Mouse (Mus musculus): ENCODE data around the gene Mrps33. TPM values are rescaled to one million over a fixed set of nuclear protein-coding genes. Genes with fewer than 3 reads are reported as not detected.
A peak's percentile ranks its signal among the peaks of the same experiment; 100 is the strongest.

Gene Mrps33
- 182 and 184 TPM in 2 replicates for polyA plus RNA-seq (2015; fragmentation: Nextera tagmentation; extraction: Ambion mirVana)

DNA sequence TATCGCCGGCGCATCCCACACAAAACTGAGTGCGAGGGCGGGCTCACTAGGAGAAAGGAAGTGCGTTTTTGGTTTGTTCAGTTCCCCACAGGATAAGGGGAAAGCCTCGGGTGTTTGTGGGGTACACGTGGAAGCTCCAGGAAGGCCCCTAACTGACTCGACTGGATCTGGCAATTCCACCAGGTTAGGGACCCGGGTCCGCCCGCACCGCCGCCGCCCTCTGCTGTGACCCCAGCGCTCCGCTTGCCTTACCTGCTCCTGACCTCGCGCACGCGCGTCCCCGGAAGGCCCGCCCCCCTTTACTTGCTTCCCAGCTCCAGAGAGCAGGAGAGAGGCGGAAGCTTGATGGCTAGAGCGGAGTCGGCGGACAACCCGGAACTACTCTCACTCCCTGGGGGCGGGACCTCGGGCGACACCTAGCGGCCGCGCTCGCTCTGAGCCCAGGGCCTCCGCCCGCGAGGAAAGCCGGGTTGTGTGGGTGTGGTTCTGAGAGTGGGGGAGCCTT is at the start of gene Mrps33:
Mrps33 (minus strand) TSS at position 377 of the 505 bp plus-strand sequence.
- WGBS, result under 1% methylated on average over 40 of the region's 40 CpGs
- Histone ChIP-seq H3K27ac (replicated peaks) (peak within 1 kb of the TSS; percentile 77), H3K27me3 (no peaks in the 10 kb centered on the region), H3K9me3 (no peaks in the 10 kb centered on the region), H3K9ac (peak within 1 kb of the TSS; percentile 76), H3K36me3 (no peaks in the 10 kb centered on the region), H3K4me3 (peak within 1 kb of the TSS; percentile 81), H3K4me1 (replicated peaks) (peaks cover 11% of the 10 kb centered on the region), H3K4me2 (peak within 1 kb of the TSS; percentile 70)
- ATAC-seq (ENCODE audit: low FRiP score, low read depth), result peak; percentile 99

DNA sequence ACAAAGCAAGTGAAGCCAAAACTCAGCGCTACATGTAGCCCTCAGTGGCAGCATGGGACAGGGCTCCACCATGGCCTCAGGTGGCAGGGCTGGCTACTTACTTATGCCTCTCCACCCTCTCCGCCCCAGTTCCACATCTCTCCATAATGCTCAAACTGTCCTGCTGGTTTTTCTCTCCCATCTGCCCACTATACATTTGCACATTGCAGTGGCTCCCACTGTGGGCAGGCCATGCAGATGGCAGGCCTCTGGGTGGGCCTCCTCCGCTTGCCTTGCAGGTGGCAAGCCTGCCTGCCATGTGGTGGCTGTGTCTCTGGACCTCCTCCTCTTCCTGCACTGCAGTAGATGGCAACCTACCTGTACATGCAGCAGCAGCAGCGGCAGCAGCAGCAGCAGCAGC is 38.9 kb upstream of the Mrps33 start:
- H3K27me3 ChIP-seq, result no peaks in the 10 kb centered on the region
- no peak for ATAC-seq (ENCODE audit: low FRiP score, low read depth)
- no peaks in the 10 kb centered on the region for H3K36me3 ChIP-seq
- no peak overlapping the region for H3K9ac ChIP-seq
- no peak overlapping the region for H3K4me3 ChIP-seq
- H3K4me1 ChIP-seq (replicated peaks), result no peaks in the 10 kb centered on the region
- 94% methylated on average over 4 of the region's 4 CpGs for WGBS
- no peak overlapping the region for H3K27ac ChIP-seq (replicated peaks)
- no peaks in the 10 kb centered on the region for H3K9me3 ChIP-seq
- H3K4me2 ChIP-seq, result no peak overlapping the region

DNA sequence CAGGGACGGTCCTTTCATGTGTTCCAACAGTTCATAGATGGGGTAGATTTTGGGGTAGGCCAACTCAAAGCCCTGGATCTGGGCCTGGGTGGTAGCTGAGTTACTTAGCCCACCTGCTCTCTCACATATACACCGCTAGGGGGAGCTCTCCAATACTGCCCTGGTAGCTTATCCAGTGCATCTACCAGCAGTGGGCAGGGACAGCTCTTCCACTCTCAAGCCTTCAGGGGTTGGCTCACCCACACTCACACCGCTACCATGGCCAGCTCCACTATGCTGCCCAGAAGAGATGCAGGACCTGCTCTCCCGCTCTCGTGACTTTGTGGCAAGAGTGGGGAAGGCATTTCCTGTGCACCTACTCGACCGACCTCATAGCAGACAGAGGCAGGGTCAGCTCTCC is 38.0 kb upstream of the Mrps33 start:
- Histone ChIP-seq H3K27me3 (no peaks in the 10 kb centered on the region), H3K9me3 (no peaks in the 10 kb centered on the region), H3K36me3 (no peaks in the 10 kb centered on the region), H3K9ac (no peak overlapping the region), H3K4me1 (replicated peaks) (no peaks in the 10 kb centered on the region), H3K4me2 (no peak overlapping the region), H3K4me3 (no peak overlapping the region), H3K27ac (replicated peaks) (no peak overlapping the region)
- no peak for ATAC-seq (ENCODE audit: low FRiP score, low read depth)
- 65% methylated on average over 7 of the region's 7 CpGs for WGBS

DNA sequence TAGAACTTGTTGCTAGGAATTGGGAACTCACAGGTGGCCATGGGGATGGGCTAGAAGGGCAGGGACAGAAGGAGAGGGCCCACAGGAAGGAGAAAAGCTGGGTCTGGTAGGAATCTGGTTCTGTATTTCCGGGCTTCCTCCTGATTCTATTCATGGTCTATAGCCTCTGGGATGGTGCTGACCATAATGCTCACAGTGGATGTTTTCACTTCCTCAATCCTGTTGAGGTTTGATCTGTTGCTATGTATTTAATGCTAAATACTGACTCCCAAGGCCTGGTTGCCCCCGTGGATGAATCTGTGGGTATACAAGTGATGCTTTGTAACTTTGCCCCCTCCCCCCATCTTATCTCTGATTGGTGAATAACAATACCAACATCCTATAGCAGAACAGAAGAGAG is 36.8 kb upstream of the Mrps33 start:
- WGBS, result 81% methylated on average over 2 of the region's 2 CpGs
- Histone ChIP-seq H3K27me3 (no peaks in the 10 kb centered on the region), H3K4me1 (replicated peaks) (no peaks in the 10 kb centered on the region), H3K9ac (no peak overlapping the region), H3K36me3 (no peaks in the 10 kb centered on the region), H3K9me3 (no peaks in the 10 kb centered on the region), H3K4me2 (no peak overlapping the region), H3K4me3 (no peak overlapping the region), H3K27ac (replicated peaks) (no peak overlapping the region)
- ATAC-seq (ENCODE audit: low FRiP score, low read depth), result no peak

DNA sequence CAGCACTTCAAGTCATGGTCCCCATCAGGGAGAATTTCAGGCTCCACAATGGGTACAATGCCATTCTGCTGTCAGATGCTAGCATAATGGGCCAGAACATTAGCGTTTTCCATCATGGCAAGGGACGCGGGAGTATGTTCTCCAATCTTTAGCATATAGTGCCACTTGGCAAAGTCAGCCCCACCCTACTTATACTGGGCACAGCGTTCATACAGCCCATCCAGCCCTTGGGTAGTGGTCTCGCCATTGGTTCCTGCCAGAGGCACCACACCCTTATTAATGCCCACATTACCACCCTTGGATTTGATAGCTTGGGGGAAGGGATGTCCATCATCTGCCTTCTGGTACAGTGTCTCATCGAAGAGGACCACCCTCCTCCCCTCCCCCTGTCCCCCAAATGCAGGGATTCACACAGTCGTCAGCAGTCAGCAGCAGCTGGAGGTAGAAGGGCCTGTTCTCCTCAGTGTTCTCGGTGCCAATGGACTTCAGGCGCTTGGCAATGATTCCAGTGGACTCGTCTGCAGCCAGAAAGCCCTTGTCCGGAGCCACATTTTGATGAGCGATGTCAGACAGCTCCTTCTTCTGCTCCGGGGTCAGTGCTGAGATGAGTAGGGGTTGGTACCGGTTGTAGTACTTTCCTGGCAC is 33.0 kb upstream of the Mrps33 start:
- WGBS, result 82% methylated on average over 14 of the region's 14 CpGs
- no peak overlapping the region for H3K4me3 ChIP-seq
- no peaks in the 10 kb centered on the region for H3K27me3 ChIP-seq
- no peaks in the 10 kb centered on the region for H3K36me3 ChIP-seq
- ATAC-seq (ENCODE audit: low FRiP score, low read depth), result no peak
- H3K4me2 ChIP-seq, result no peak overlapping the region
- H3K27ac ChIP-seq (replicated peaks), result no peak overlapping the region
- H3K4me1 ChIP-seq (replicated peaks), result no peaks in the 10 kb centered on the region
- no peaks in the 10 kb centered on the region for H3K9me3 ChIP-seq
- H3K9ac ChIP-seq, result no peak overlapping the region

DNA sequence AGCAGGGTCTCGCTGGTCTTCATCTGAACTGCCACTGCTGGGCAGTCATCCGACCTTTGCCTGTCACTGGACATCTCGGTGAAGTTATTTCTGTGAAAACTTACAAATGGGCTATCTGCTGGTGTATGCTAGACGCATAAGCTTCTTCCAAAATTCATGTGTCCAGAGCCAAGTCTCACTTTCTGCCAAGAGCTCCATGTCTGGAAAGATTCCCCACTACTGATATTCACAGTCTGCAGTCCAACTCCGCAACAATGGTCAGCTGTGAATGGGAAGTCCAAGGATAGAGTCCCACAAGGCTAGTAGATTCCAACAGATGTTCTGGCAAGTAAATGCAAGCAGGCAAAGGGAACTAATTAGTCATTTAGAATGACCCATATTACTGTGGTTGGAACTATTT is 17.9 kb upstream of the Mrps33 start:
- Histone ChIP-seq H3K9me3 (no peaks in the 10 kb centered on the region), H3K36me3 (no peaks in the 10 kb centered on the region), H3K9ac (no peak overlapping the region), H3K27ac (replicated peaks) (no peak overlapping the region), H3K4me3 (no peak overlapping the region), H3K27me3 (no peaks in the 10 kb centered on the region), H3K4me2 (no peak overlapping the region), H3K4me1 (replicated peaks) (no peaks in the 10 kb centered on the region)
- 95% methylated on average over 5 of the region's 5 CpGs for WGBS
- ATAC-seq (ENCODE audit: low FRiP score, low read depth), result no peak

DNA sequence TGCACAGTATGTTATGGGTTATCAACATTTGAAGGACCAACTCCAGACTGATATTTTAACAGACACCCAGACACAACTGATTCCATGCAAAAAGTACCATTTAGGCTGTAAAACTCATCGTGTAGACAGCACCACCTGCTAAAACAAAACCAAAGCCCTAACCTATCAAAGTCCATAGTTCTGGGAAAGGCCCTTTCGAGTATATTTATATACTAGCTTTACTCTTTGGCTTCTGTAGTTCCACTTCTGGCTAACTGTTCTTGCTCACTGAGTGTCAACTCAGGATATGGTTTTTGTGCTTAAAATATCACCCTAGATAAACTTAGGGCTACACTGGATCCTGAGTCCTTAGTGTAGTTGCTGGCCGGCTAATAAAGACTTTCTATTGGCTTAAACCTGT is 10.5 kb upstream of the Mrps33 start:
- Histone ChIP-seq H3K9me3 (no peaks in the 10 kb centered on the region), H3K4me2 (no peak overlapping the region), H3K36me3 (no peaks in the 10 kb centered on the region), H3K9ac (no peak overlapping the region), H3K27ac (replicated peaks) (no peak overlapping the region), H3K27me3 (no peaks in the 10 kb centered on the region), H3K4me1 (replicated peaks) (no peaks in the 10 kb centered on the region), H3K4me3 (no peak overlapping the region)
- 86% methylated on average over 3 of the region's 3 CpGs for WGBS
- no peak for ATAC-seq (ENCODE audit: low FRiP score, low read depth)

DNA sequence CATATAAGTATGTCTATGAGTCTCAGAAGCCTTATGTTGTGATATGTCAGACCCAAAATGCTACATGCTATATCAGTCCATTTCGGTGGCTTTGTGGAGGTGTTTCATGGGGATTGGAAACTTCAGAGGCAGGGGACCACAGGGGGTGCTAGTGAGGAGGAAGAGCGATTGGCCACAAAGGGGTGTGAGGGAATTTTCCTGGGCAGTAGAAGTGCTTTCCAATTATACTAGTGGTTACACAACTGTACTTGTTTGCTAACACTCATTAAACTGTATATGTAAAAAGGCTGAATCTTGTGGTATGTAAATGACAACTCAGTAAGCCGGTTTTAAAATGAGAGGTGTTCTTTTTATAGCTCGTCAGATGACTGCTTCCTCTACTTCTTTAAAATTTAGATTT is 8.1 kb upstream of the Mrps33 start:
- Histone ChIP-seq H3K4me1 (replicated peaks) (no peaks in the 10 kb centered on the region), H3K4me2 (no peak overlapping the region), H3K27me3 (no peaks in the 10 kb centered on the region), H3K9ac (no peak overlapping the region), H3K36me3 (no peaks in the 10 kb centered on the region), H3K9me3 (no peaks in the 10 kb centered on the region), H3K4me3 (no peak overlapping the region), H3K27ac (replicated peaks) (no peak overlapping the region)
- WGBS, result 63% methylated on average over 4 of the region's 4 CpGs
- no peak for ATAC-seq (ENCODE audit: low FRiP score, low read depth)

DNA sequence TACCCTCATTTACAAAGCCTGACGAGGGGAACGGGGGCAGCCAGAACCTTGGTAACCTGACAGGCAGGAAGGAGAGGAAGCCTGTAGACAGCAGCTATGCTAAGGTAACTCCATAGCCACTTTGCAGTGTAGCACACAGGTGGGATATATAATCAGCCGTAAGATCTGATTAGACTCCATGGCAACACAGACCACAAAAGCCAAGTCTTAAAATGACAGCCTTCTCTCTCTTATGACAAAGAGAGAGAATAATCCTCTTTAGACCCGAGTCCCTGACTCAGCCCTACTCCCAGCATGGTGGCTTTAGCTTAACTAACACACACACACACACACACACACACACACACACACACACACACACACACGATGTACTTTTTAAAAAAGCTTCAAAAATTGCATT is 2.3 kb downstream of the Mrps33 start:
- no peaks in the 10 kb centered on the region for H3K36me3 ChIP-seq
- peaks cover 13% of the 10 kb centered on the region for H3K4me1 ChIP-seq (replicated peaks)
- H3K4me3 ChIP-seq, result no peak overlapping the region
- no peak overlapping the region for H3K4me2 ChIP-seq
- ATAC-seq (ENCODE audit: low FRiP score, low read depth), result no peak
- no peaks in the 10 kb centered on the region for H3K27me3 ChIP-seq
- WGBS, result 80% methylated on average over 5 of the region's 5 CpGs
- H3K9me3 ChIP-seq, result no peaks in the 10 kb centered on the region
- no peak overlapping the region for H3K27ac ChIP-seq (replicated peaks)
- no peak overlapping the region for H3K9ac ChIP-seq

DNA sequence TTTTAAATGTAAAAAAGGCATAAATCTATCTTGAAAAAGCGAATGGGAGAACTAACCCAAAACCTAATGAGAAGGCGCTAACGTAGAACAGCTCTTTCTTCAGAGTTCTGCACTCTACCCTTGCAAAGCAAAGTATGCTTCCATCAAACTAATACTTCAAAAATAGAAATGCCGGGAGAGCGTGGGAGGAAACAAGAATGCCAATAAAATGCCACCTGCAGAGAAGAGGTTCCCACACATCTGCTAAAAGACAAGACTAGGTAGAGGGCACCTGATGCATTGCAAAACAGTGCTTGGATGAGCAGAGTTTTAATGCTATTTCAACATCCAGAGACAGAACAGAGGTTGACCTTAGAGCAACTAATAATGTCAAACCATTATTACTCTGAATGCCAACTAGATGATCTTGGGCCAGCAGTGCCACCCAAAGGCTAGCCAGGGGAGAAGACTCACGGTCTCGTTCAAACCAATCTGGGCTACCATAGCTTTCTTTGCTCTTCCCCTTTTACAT is 3.7 kb downstream of the Mrps33 start:
- no peak for ATAC-seq (ENCODE audit: low FRiP score, low read depth)
- no peak overlapping the region for H3K27ac ChIP-seq (replicated peaks)
- H3K36me3 ChIP-seq, result no peaks in the 10 kb centered on the region
- H3K9me3 ChIP-seq, result no peaks in the 10 kb centered on the region
- no peak overlapping the region for H3K4me2 ChIP-seq
- no peak overlapping the region for H3K9ac ChIP-seq
- 97% methylated on average over 7 of the region's 7 CpGs for WGBS
- H3K27me3 ChIP-seq, result no peaks in the 10 kb centered on the region
- no peak overlapping the region for H3K4me3 ChIP-seq
- H3K4me1 ChIP-seq (replicated peaks), result peaks cover 13% of the 10 kb centered on the region

DNA sequence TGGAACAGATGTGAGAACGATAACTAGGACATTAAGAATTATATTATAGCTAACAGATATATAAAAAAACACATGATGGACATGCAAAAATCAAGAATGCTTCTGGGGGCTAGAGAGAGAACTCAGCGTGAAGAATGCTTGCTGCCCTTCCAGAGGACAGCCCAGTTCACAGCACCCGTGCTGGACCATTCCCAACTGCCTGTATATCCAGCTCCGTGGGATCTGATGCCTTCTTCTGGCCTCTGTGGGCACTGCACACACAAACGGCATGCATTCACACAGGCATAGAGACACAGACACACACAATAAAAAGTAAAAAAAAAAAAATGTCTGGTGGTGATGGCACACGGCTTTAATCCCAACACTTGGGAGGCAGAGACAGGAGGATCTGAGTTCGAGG is 4.5 kb downstream of the Mrps33 start:
- Histone ChIP-seq H3K27ac (replicated peaks) (peak overlapping the region; percentile 63), H3K4me2 (no peak overlapping the region), H3K4me3 (no peak overlapping the region)

DNA sequence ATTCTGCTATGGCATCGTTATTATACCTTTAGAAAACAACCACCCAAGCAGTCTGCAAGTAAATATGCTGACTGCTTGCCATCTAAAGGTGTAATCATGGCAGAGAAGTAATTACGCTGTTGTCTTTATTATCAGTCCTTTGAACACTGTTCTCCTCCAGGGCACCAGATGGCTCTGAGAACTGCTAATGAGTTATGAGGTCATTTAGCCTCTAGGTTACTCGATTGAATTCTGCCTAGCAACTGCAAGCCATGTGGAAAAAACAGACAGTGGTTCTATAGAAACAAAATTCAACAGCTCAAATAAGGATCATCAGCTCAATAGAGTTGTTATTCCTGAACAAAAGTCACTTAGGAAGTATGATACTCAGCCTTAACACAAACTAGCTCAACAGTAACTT is 4.9 kb downstream of the Mrps33 start:
- no peak overlapping the region for H3K4me3 ChIP-seq
- no peaks in the 10 kb centered on the region for H3K9me3 ChIP-seq
- H3K4me2 ChIP-seq, result no peak overlapping the region
- H3K4me1 ChIP-seq (replicated peaks), result peaks cover 13% of the 10 kb centered on the region
- 22% methylated on average over 3 of the region's 3 CpGs for WGBS
- H3K36me3 ChIP-seq, result peaks cover 6% of the 10 kb centered on the region
- H3K9ac ChIP-seq, result no peak overlapping the region
- ATAC-seq (ENCODE audit: low FRiP score, low read depth), result no peak
- no peaks in the 10 kb centered on the region for H3K27me3 ChIP-seq
- peak overlapping the region; percentile 63 for H3K27ac ChIP-seq (replicated peaks)

More for the DNA sequence above, 4.5 kb downstream of the Mrps33 start:
- no peak for ATAC-seq (ENCODE audit: low FRiP score, low read depth)
- Histone ChIP-seq H3K4me1 (replicated peaks) (peaks cover 13% of the 10 kb centered on the region), H3K36me3 (peaks cover 1% of the 10 kb centered on the region), H3K9me3 (no peaks in the 10 kb centered on the region), H3K27me3 (no peaks in the 10 kb centered on the region), H3K9ac (no peak overlapping the region)
- WGBS, result 69% methylated on average over 7 of the region's 7 CpGs

DNA sequence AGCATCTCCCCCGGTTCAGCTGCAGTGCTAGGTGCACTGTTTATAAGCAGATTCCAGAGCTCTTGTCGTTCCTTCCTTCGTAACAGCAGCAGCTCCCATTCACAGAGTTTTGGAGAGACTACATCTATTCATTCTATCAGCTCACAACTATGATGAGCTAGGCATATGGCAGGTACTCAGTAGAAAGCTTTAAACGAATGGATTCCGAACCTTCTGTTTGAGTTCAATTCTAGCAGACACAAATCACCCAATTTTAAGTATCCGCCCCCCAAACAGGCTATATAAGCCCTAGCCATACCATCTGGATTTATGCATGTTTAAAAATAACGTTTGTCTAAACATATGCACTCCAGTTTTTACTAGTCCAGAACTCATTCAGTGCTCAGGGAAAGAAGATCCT is 9.8 kb downstream of the Mrps33 start:
- no peak overlapping the region for H3K9ac ChIP-seq
- H3K4me1 ChIP-seq (replicated peaks), result peaks cover 5% of the 10 kb centered on the region; the same call in 1 of the 2 replicates
- no peaks in the 10 kb centered on the region for H3K27me3 ChIP-seq
- no peak overlapping the region for H3K27ac ChIP-seq (replicated peaks)
- peaks cover 15% of the 10 kb centered on the region for H3K36me3 ChIP-seq
- 97% methylated on average over 7 of the region's 7 CpGs for WGBS
- no peak for ATAC-seq (ENCODE audit: low FRiP score, low read depth)
- H3K9me3 ChIP-seq, result no peaks in the 10 kb centered on the region
- H3K4me3 ChIP-seq, result no peak overlapping the region
- H3K4me2 ChIP-seq, result no peak overlapping the region
